Comparison of ENCODE assay signal across 23 mouse cellular contexts in genomic region chr11:44206866-44207265, GRCm38 (mm10).
DNase-seq lines count a peak whose midpoint lies in the region; ATAC-seq and TF ChIP-seq lines count a peak whose summit lies in the region.
"Had no signal": no experiment of that assay in that cellular context is flagged by ENCODE, and none has a peak within 500 bp of the region (broad histone marks: within the 10 kb centered on the region; RNA-seq: fewer than 3 reads in every experiment).

No protein-coding gene starts in this region.

- H3K9me3 ChIP-seq in liver, embryonic 12.5 days (replicated peaks), result no peaks in the 10 kb centered on the region
- H3K9me3 ChIP-seq in CH12.LX (replicated peaks; ENCODE audit: low read length), result peaks cover 9% of the 10 kb centered on the region
- H3K9me3 ChIP-seq: G1E had no signal

- no peaks in the 10 kb centered on the region for H3K79me2 ChIP-seq in liver, adult 2 months (ENCODE audit: control insufficient read depth, insufficient read depth, low read length)
- H3K79me2 ChIP-seq in CH12.LX (replicated peaks; ENCODE audit: control insufficient read depth, extremely low read depth, insufficient read depth, poor library complexity, severe bottlenecking), result no peaks in the 10 kb centered on the region

- H3K4me2 ChIP-seq in liver, embryonic 12.5 days, result no peak overlapping the region
- no peak overlapping the region for H3K4me2 ChIP-seq in CH12.LX (ENCODE audit: insufficient read depth, low read depth, poor library complexity, severe bottlenecking)

- peak; percentile 59 for TF ChIP-seq EP300 in CH12.LX (IDR thresholded peaks at IDR 0.05; ENCODE audit: low read length)

- dilution Hi-C loops in CH12.LX (cut with MboI; ENCODE audit: extremely low pct_ligation_motif_present, extremely low pct_unique_long_range_greater_than_20kb, low sequenced_read_pairs), result no loop called here

- peak; percentile 29 for DNase-seq in liver, adult 2 months (ENCODE audit: extremely low read depth, low read depth, low spot score)
- DNase-seq in 416B (ENCODE audit: low read depth) (peak; percentile 3), CH12.LX (ENCODE audit: extremely low read depth) (peak; percentile 37)
- no peak for DNase-seq in yolk sac, embryonic 10.5 days (ENCODE audit: low spot score)
- no peak for DNase-seq in right cerebral cortex, adult 2 months (ENCODE audit: low spot score in 2 of 2)
- no peak for DNase-seq in urinary bladder, postnatal 25 days (ENCODE audit: low spot score)
- DNase-seq: adrenal gland, adult 2 months; adrenal gland, adult 8-10 months; adrenal gland, postnatal 10 days; adrenal gland, postnatal 14 days; adrenal gland, postnatal 25 days; adrenal gland, postnatal 36 days; B cell, adult 2 months; cerebellum, adult 11 months; cerebellum, adult 11-12 months; cerebellum, adult 18-20 months; cerebellum, adult 2 months had no signal

- H3K27ac ChIP-seq in liver, adult 2 months (replicated peaks; ENCODE audit: insufficient read depth, low read depth, low read length), result no peak overlapping the region
- H3K27ac ChIP-seq in liver, embryonic 12.5 days, result no peak overlapping the region
- H3K27ac ChIP-seq in CH12.LX (ENCODE audit: insufficient read depth, low read depth), result no peak overlapping the region

- 72% methylated on average over 4 of the region's 4 CpGs for WGBS in liver, adult 2 months
- WGBS in liver, embryonic 12.5 days (ENCODE audit: insufficient replicate concordance), result 28% methylated on average over 4 of the region's 4 CpGs

- H3K4me3 ChIP-seq in liver, adult 2 months (ENCODE audit: insufficient read depth, low read depth, low read length), result no peak overlapping the region
- no peak overlapping the region for H3K4me3 ChIP-seq in liver, embryonic 12.5 days
- no peak overlapping the region for H3K4me3 ChIP-seq in CH12.LX (replicated peaks in 1 of 3; ENCODE audit: low read depth in 2 of 3, low read length in 2 of 3, poor library complexity in 1 of 3)

- TF ChIP-seq RAD21 in CH12.LX (IDR thresholded peaks at IDR 0.05; ENCODE audit: low read depth, low read length), result no peak

- TF ChIP-seq CTCF in liver, adult 2 months (IDR thresholded peaks at IDR 0.05; ENCODE audit: low read depth, low read length), result no peak
- TF ChIP-seq CTCF in CH12.LX (conservative IDR thresholded peaks at IDR 0.05 in 1 of 2, IDR thresholded peaks at IDR 0.05 in 1 of 2; ENCODE audit: low read depth in 2 of 2, low read length in 2 of 2), result no peak

- no peaks in the 10 kb centered on the region for H3K4me1 ChIP-seq in liver, adult 2 months (ENCODE audit: control insufficient read depth, insufficient read depth, low read length)
- H3K4me1 ChIP-seq in liver, embryonic 12.5 days, result no peaks in the 10 kb centered on the region
- H3K4me1 ChIP-seq in CH12.LX (ENCODE audit: control insufficient read depth in 1 of 2, insufficient read depth in 2 of 2), result peaks cover 8 to 55% of the 10 kb centered on the region in 2 experiments

- no peak for TF ChIP-seq POLR2A in liver, adult 2 months (IDR thresholded peaks at IDR 0.05; ENCODE audit: extremely low read depth, insufficient read depth, low read length)
- TF ChIP-seq POLR2A in CH12.LX (IDR thresholded peaks at IDR 0.05; ENCODE audit: low read depth, low read length), result no peak

- in situ Hi-C loops in CH12.LX (cut with MboI; ENCODE audit: low pct_ligation_motif_present, low pct_unique_long_range_greater_than_20kb, low sequenced_read_pairs), result no loop called here

- no peak overlapping the region for H3K9ac ChIP-seq in liver, adult 2 months (ENCODE audit: low read depth, low read length)
- no peak overlapping the region for H3K9ac ChIP-seq in liver, embryonic 12.5 days
- no peak overlapping the region for H3K9ac ChIP-seq in CH12.LX (ENCODE audit: insufficient read depth, low read depth)

- no peaks in the 10 kb centered on the region for H3K36me3 ChIP-seq in liver, adult 2 months (ENCODE audit: control insufficient read depth, insufficient read depth, low read length)
- H3K36me3 ChIP-seq in liver, embryonic 12.5 days, result no peaks in the 10 kb centered on the region
- H3K36me3 ChIP-seq in CH12.LX (replicated peaks in 1 of 2; ENCODE audit: control insufficient read depth in 1 of 2, insufficient read depth in 1 of 2, low read length in 1 of 2), result no peaks in the 10 kb centered on the region
- H3K36me3 ChIP-seq: G1E had no signal

- H3K27me3 ChIP-seq in liver, adult 2 months (ENCODE audit: control insufficient read depth, insufficient read depth, low read length), result no peaks in the 10 kb centered on the region
- no peaks in the 10 kb centered on the region for H3K27me3 ChIP-seq in liver, embryonic 12.5 days (replicated peaks)
- H3K27me3 ChIP-seq in CH12.LX (replicated peaks), result no peaks in the 10 kb centered on the region
- H3K27me3 ChIP-seq: Patski had no signal

- ATAC-seq in liver, embryonic 12.5 days, result no peak
- peak; percentile 34; the same call in 1 of the 2 replicates for ATAC-seq in granulocyte monocyte progenitor cell, adult 5-6 weeks (replicated peaks; ENCODE audit: poor library complexity, severe bottlenecking)
- ATAC-seq: activated CD4-positive, CD25-positive, alpha-beta regulatory T cell, adult 4 months; CD4-positive, CD25-positive, alpha-beta regulatory T cell, adult 4 months; Patski had no signal

TF ChIP-seq in CH12.LX, 34 proteins besides CTCF, POLR2A, EP300 and RAD21:
- TF ChIP-seq ZNF384 (IDR thresholded peaks at IDR 0.05; ENCODE audit: low read depth, low read length) (no peak), SIN3A (IDR thresholded peaks at IDR 0.05; ENCODE audit: low read length) (no peak), POLR2AphosphoS2 (IDR thresholded peaks at IDR 0.05; ENCODE audit: low read depth, low read length) (no peak), MAFK (IDR thresholded peaks at IDR 0.05; ENCODE audit: insufficient replicate concordance, low read length) (no peak), IRF4 (IDR thresholded peaks at IDR 0.05; ENCODE audit: low read depth, low read length) (0 out of 2 replicates have a peak, but pooled peaks have one; percentile 19), MYC (IDR thresholded peaks at IDR 0.05; ENCODE audit: low read depth, low read length) (peak; percentile 47; the same call in 1 of the 2 replicates), MEF2A (IDR thresholded peaks at IDR 0.05; ENCODE audit: borderline replicate concordance, low read depth, low read length) (peak; percentile 91)

Comparison
In these comparisons a context has a peak if more than half of its experiments do, and no peak if none do; other contexts are left out.
1. DNase-seq: peak in liver, adult 2 months (single experiment), 416B (single experiment) and CH12.LX (single experiment); none in yolk sac, embryonic 10.5 days (single experiment), right cerebral cortex, adult 2 months (0 of 2) and urinary bladder, postnatal 25 days (single experiment).